Mouse (Mus musculus) ES-Bruce4 (cell line): ENCODE measurements at regions not wholly inside any gene's neighbourhood (a gene's known extent, or its start where the extent isn't known, plus 50 kb on each side); places are given as distances from the start of the nearest gene placed in this dataset.

Experiments
- CTCF ChIP-seq: IDR thresholded peaks from one replicate; pipeline ENCODE4 v1.8.1; 2011; ENCODE audit warnings: low read depth, low read length
- EP300 ChIP-seq: IDR thresholded peaks from 2 replicates; pipeline ENCODE4 v1.6.1; 2011; ENCODE audit warnings: low read depth, low read length; ENCODE audit not compliant: insufficient read depth

DNA sequence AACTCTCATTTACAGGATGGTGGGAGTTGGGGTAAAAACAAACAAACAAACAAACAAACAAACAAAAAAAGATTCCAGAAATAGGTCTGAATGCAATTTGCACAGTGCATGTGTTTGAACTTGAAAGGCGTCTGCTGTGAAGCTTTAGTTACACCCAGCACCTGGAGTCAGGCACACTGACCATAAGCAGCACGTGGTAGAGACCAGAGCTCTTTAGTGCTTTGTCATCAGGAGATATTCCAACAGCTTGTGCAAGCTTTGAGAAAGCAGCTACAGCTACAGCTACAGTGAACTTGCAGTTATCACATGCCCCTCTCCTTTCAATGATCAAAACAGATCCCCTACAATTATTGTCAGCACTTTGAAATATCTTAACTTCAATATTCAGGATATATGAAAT is 190.4 kb upstream of the Agr3 start:
- TF ChIP-seq CTCF (no peak), EP300 (no peak)
